ENCODE assay signal across 20 mouse cellular contexts in the genomic region with DNA sequence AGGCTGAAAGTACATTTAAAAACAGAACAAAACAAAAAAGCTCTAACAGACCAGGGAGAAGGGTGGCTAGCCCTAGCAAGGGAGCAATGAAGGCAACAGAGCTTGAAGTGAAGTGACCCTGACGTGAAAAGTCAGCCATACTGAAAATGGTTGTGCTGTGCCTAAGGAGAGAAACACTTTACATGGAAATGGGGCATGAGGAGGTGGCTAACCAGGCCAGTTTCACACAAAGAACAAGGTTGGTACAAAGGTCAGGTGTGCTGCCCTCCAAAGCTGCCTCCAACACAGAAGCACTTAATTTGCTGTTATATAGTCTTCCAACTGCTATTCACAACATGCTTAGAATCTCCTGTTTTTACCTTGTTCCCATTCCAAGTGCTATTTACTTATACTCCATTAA.
DNase-seq lines count a peak whose midpoint lies in the region; ATAC-seq and TF ChIP-seq lines count a peak whose summit lies in the region.
"Had no signal": no experiment of that assay in that cellular context is flagged by ENCODE, and none has a peak within 500 bp of the region (broad histone marks: within the 10 kb centered on the region; RNA-seq: fewer than 3 reads in every experiment).

No protein-coding gene starts in this region.

- H3K9me3 ChIP-seq in liver, postnatal 0 days (ENCODE audit: low read length), result no peaks in the 10 kb centered on the region
- no peaks in the 10 kb centered on the region for H3K9me3 ChIP-seq in kidney, postnatal 0 days (replicated peaks; ENCODE audit: low read length)
- no peaks in the 10 kb centered on the region for H3K9me3 ChIP-seq in limb, embryonic 10.5 days (replicated peaks)
- H3K9me3 ChIP-seq: embryonic facial prominence, embryonic 12.5 days; forebrain, embryonic 12.5 days; heart, embryonic 15.5 days had no signal

- no peak overlapping the region for H3K9ac ChIP-seq in liver, adult 2 months (ENCODE audit: low read depth, low read length)
- no peak overlapping the region for H3K9ac ChIP-seq in liver, postnatal 0 days (replicated peaks)
- H3K9ac ChIP-seq in kidney, postnatal 0 days (ENCODE audit: low read depth, low read length), result no peak overlapping the region
- H3K9ac ChIP-seq: embryonic facial prominence, embryonic 12.5 days; forebrain, embryonic 12.5 days; heart, embryonic 15.5 days had no signal

- no peak overlapping the region for H3K27ac ChIP-seq in liver, adult 2 months (replicated peaks; ENCODE audit: insufficient read depth, low read depth, low read length)
- no peak overlapping the region for H3K27ac ChIP-seq in liver, postnatal 0 days (ENCODE audit: low read depth)
- peak overlapping the region; percentile 42; the same call in 1 of the 2 replicates for H3K27ac ChIP-seq in kidney, postnatal 0 days
- H3K27ac ChIP-seq in limb, embryonic 10.5 days, result 0 out of 2 replicates have a peak overlapping the region, but pooled peaks have one; percentile 14
- H3K27ac ChIP-seq: embryonic facial prominence, embryonic 12.5 days; forebrain, embryonic 12.5 days; heart, adult 2 months; heart, embryonic 15.5 days had no signal

- TF ChIP-seq CTCF in liver, adult 2 months (IDR thresholded peaks at IDR 0.05; ENCODE audit: low read depth, low read length), result no peak
- TF ChIP-seq CTCF in liver, postnatal 0 days (IDR thresholded peaks at IDR 0.05; ENCODE audit: low read depth), result no peak
- TF ChIP-seq CTCF in kidney, postnatal 0 days (IDR thresholded peaks at IDR 0.05; ENCODE audit: low read depth), result no peak

- no peaks in the 10 kb centered on the region for H3K27me3 ChIP-seq in liver, adult 2 months (ENCODE audit: control insufficient read depth, insufficient read depth, low read length)
- H3K27me3 ChIP-seq in liver, postnatal 0 days (ENCODE audit: insufficient read depth, low read length), result no peaks in the 10 kb centered on the region
- H3K27me3 ChIP-seq in kidney, postnatal 0 days (ENCODE audit: insufficient read depth, low read length), result no peaks in the 10 kb centered on the region
- H3K27me3 ChIP-seq in limb, embryonic 10.5 days (ENCODE audit: low read depth, poor library complexity, severe bottlenecking), result no peaks in the 10 kb centered on the region
- H3K27me3 ChIP-seq: embryonic facial prominence, embryonic 12.5 days; forebrain, embryonic 12.5 days; heart, embryonic 15.5 days had no signal

- peaks cover 7% of the 10 kb centered on the region for H3K4me1 ChIP-seq in liver, adult 2 months (ENCODE audit: control insufficient read depth, insufficient read depth, low read length)
- no peaks in the 10 kb centered on the region for H3K4me1 ChIP-seq in liver, postnatal 0 days (ENCODE audit: insufficient read depth)
- H3K4me1 ChIP-seq in kidney, postnatal 0 days (replicated peaks; ENCODE audit: insufficient read depth, low read length), result no peaks in the 10 kb centered on the region; the same call in 1 of the 2 replicates
- peaks cover 45% of the 10 kb centered on the region for H3K4me1 ChIP-seq in limb, embryonic 10.5 days

- H3K36me3 ChIP-seq in liver, adult 2 months (ENCODE audit: control insufficient read depth, insufficient read depth, low read length), result peaks cover 2% of the 10 kb centered on the region; the same call in 1 of the 2 replicates
- no peaks in the 10 kb centered on the region for H3K36me3 ChIP-seq in liver, postnatal 0 days (replicated peaks; ENCODE audit: insufficient read depth, low read length)
- no peaks in the 10 kb centered on the region for H3K36me3 ChIP-seq in kidney, postnatal 0 days (ENCODE audit: insufficient read depth, low read length)
- no peaks in the 10 kb centered on the region for H3K36me3 ChIP-seq in limb, embryonic 10.5 days
- H3K36me3 ChIP-seq: embryonic facial prominence, embryonic 12.5 days; forebrain, embryonic 12.5 days; heart, embryonic 15.5 days had no signal

- TF ChIP-seq EP300 in liver, postnatal 0 days (IDR thresholded peaks at IDR 0.05; ENCODE audit: low read depth), result no peak

- peak; percentile 69 for DNase-seq in liver, adult 2 months (ENCODE audit: extremely low read depth, low read depth, low spot score)
- DNase-seq in liver, postnatal 0 days, result no peak
- peak; percentile 65 for DNase-seq in kidney, adult 9 months
- no peak for DNase-seq in kidney, postnatal 0 days (ENCODE audit: low spot score)
- no peak for DNase-seq in limb, embryonic 10.5 days (ENCODE audit: low spot score)
- DNase-seq in right cerebral cortex, postnatal 25 days, result no peak
- DNase-seq in spleen, adult 12 weeks (ENCODE audit: low spot score), result no peak
- DNase-seq in left cerebral cortex, postnatal 10 days (ENCODE audit: extremely low spot score in 1 of 2, low spot score in 2 of 2), result no peak
- DNase-seq: adrenal gland, postnatal 10 days; cerebellum, adult 11 months; cerebellum, adult 8-10 months; cerebellum, postnatal 14 days; gastrocnemius, postnatal 10 days; heart, adult 2 months; heart, postnatal 14 days had no signal

- H3K4me2 ChIP-seq in liver, postnatal 0 days (ENCODE audit: low read depth, low read length), result no peak overlapping the region
- H3K4me2 ChIP-seq in kidney, postnatal 0 days (ENCODE audit: low read length), result no peak overlapping the region
- H3K4me2 ChIP-seq: embryonic facial prominence, embryonic 12.5 days; forebrain, embryonic 12.5 days; heart, embryonic 11.5 days; heart, embryonic 15.5 days had no signal

- no peak overlapping the region for H3K4me3 ChIP-seq in liver, adult 2 months (ENCODE audit: insufficient read depth, low read depth, low read length)
- H3K4me3 ChIP-seq in liver, postnatal 0 days (ENCODE audit: low read depth, low read length), result no peak overlapping the region
- H3K4me3 ChIP-seq in kidney, postnatal 0 days (replicated peaks; ENCODE audit: low read depth, low read length), result no peak overlapping the region
- H3K4me3 ChIP-seq in limb, embryonic 10.5 days, result no peak overlapping the region
- H3K4me3 ChIP-seq: embryonic facial prominence, embryonic 12.5 days; forebrain, embryonic 12.5 days; heart, adult 2 months; heart, embryonic 15.5 days had no signal

- H3K79me2 ChIP-seq in liver, adult 2 months (ENCODE audit: control insufficient read depth, insufficient read depth, low read length), result peaks cover 6% of the 10 kb centered on the region

- ATAC-seq in liver, postnatal 0 days, result no peak
- peak; percentile 57; the same call in 1 of the 2 replicates for ATAC-seq in kidney, postnatal 0 days (replicated peaks; ENCODE audit: low FRiP score, low read depth)
- ATAC-seq: forebrain, embryonic 16.5 days had no signal

- intact Hi-C loops in left cerebral cortex, postnatal 10 days (cut with DNase I), result no loop called here

- TF ChIP-seq POLR2A in liver, adult 2 months (IDR thresholded peaks at IDR 0.05; ENCODE audit: extremely low read depth, insufficient read depth, low read length), result no peak

- 56% methylated on average over 1 of the region's 1 CpGs for WGBS in liver, adult 2 months
- 80% methylated on average over 1 of the region's 1 CpGs for WGBS in liver, postnatal 0 days (ENCODE audit: insufficient replicate concordance)
- WGBS in kidney, postnatal 0 days, result 38% methylated on average over 1 of the region's 1 CpGs
- WGBS in limb, embryonic 10.5 days, result 87% methylated on average over 1 of the region's 1 CpGs

Comparison
In these comparisons a context has a peak if more than half of its experiments do, and no peak if none do; other contexts are left out.
1. DNase-seq: peak in liver, adult 2 months (single experiment) and kidney, adult 9 months (single experiment); none in liver, postnatal 0 days (single experiment), kidney, postnatal 0 days (single experiment), limb, embryonic 10.5 days (single experiment), right cerebral cortex, postnatal 25 days (single experiment), spleen, adult 12 weeks (single experiment) and left cerebral cortex, postnatal 10 days (0 of 2).
2. H3K27ac ChIP-seq: peak in kidney, postnatal 0 days (single experiment) and limb, embryonic 10.5 days (single experiment); none in liver, adult 2 months (single experiment) and liver, postnatal 0 days (single experiment).